Mouse (Mus musculus): Measurements from ENCODE around the gene Fbxl15. TPM values are rescaled to one million over a fixed set of nuclear protein-coding genes. Genes with fewer than 3 reads are reported as not detected.
A peak's percentile ranks its signal among the peaks of the same experiment; 100 is the strongest.

Gene Fbxl15
- polyA plus RNA-seq, 2 experiments = 6.3 to 10.0 TPM

DNA sequence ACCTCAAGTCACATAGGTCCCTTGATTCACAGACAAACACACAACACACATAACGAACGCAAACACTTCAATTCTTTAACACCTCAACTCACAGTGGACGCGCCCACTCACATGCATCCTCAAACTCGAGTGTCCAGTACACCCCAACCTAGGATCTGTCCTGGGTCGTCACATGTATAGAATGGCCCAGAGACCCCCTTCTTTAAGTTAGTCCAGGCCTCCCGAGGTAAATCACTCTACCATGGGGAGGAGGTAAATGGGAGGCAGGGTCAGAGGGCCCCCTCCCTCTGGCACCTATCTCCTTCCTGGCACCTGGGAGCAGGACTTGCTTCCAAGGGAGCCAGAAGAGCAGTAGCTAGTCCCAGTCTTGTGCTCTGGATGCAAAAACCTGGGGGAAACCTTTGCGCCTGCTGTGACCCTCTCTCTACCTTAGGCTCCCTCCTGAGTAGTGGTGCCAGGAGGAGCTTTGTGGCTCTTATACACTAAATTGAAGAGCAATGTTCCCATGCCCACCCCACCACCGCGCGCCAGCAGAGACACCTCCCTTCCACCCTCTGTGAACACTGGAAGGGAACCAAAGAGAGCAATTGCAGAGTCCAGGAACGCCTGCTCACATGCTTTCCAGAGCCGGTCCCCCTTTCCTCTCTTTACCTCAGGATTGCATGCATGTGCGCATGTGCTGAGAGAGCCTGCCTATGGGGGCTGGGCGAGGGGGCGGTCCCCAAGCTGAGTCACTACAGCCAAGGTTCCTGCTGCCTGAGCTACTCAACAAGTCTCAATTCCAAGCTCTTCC is 9.2 kb upstream of the Fbxl15 start:
- H3K27ac ChIP-seq = no peak overlapping the region
- WGBS (ENCODE audit: insufficient replicate concordance) = 9% methylated on average over 16 of the region's 16 CpGs
- no peak for DNase-seq (ENCODE audit: low read depth in 3 of 3, low spot score in 3 of 3)
- H3K9ac ChIP-seq (replicated peaks) = no peak overlapping the region
- no peaks in the 10 kb centered on the region for H3K36me3 ChIP-seq (replicated peaks; ENCODE audit: control insufficient read depth, insufficient read depth, low read depth)
- ATAC-seq (ENCODE audit: insufficient read depth) = no peak
- H3K27me3 ChIP-seq (ENCODE audit: control insufficient read depth, insufficient read depth, low read length) = peaks cover 80% of the 10 kb centered on the region
- H3K4me1 ChIP-seq (replicated peaks; ENCODE audit: control insufficient read depth in 2 of 2, insufficient read depth in 2 of 2, low read length in 1 of 2) = peaks cover 32 to 34% of the 10 kb centered on the region in 2 experiments
- TF ChIP-seq EP300 (IDR thresholded peaks at IDR 0.05; ENCODE audit: low read depth) (no peak), CTCF (IDR thresholded peaks at IDR 0.05; ENCODE audit: low read depth) (no peak)
- H3K4me3 ChIP-seq (ENCODE audit: insufficient read depth in 1 of 2, low read depth in 2 of 2, low read length in 2 of 2) = no peak overlapping the region
- H3K9me3 ChIP-seq (ENCODE audit: control insufficient read depth, low read length) = no peaks in the 10 kb centered on the region
- peak overlapping the region; percentile 24 for H3K4me2 ChIP-seq (ENCODE audit: low read depth)

DNA sequence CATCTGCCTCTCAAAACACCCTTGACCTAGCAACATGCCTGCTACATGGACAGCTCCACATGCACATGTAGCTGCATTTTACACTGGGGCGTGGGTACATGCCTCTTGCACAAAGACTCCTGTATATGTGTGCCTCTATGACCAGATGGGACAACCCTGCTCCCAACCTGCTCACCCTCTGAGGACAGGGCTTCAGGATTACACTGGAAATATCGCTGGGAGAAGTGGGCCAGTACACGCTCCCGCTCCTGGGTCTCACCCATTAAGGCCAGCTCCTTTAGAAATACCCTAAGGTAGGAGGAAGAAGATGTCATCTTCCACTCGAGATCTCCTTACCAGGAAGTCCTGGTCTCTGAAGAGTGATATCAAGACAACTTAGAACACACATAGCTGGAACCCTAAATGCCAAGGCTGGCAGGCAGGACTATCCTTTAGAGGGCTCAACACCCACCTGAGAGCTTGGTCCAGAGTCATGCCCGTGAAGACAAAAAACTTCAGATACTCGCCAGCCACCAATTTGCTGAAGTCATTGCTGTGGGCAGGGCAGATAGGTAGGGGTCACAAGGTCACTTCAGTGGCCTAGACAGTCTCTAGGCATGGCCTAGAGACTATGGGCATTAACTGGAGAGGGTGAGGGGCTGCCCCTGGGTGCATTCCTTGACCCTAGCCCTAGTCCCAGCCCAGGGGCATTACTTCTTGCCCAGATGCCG is 7.8 kb upstream of the Fbxl15 start:
- Histone ChIP-seq H3K4me1 (replicated peaks; ENCODE audit: control insufficient read depth in 2 of 2, insufficient read depth in 2 of 2, low read length in 1 of 2) (peaks cover 18 to 20% of the 10 kb centered on the region in 2 experiments), H3K4me3 (ENCODE audit: insufficient read depth in 1 of 2, low read depth in 2 of 2, low read length in 2 of 2) (no peak overlapping the region), H3K27me3 (ENCODE audit: control insufficient read depth, insufficient read depth, low read length) (peaks cover 94% of the 10 kb centered on the region), H3K9ac (replicated peaks) (no peak overlapping the region), H3K4me2 (ENCODE audit: low read depth) (no peak overlapping the region), H3K27ac (no peak overlapping the region), H3K9me3 (ENCODE audit: control insufficient read depth, low read length) (no peaks in the 10 kb centered on the region), H3K36me3 (replicated peaks; ENCODE audit: control insufficient read depth, insufficient read depth, low read depth) (no peaks in the 10 kb centered on the region)
- TF ChIP-seq EP300 (IDR thresholded peaks at IDR 0.05; ENCODE audit: low read depth) (no peak), CTCF (IDR thresholded peaks at IDR 0.05; ENCODE audit: low read depth) (no peak)
- no peak for DNase-seq (ENCODE audit: low read depth in 3 of 3, low spot score in 3 of 3)
- no peak for ATAC-seq (ENCODE audit: insufficient read depth)
- 56% methylated on average over 8 of the region's 8 CpGs for WGBS (ENCODE audit: insufficient replicate concordance)

DNA sequence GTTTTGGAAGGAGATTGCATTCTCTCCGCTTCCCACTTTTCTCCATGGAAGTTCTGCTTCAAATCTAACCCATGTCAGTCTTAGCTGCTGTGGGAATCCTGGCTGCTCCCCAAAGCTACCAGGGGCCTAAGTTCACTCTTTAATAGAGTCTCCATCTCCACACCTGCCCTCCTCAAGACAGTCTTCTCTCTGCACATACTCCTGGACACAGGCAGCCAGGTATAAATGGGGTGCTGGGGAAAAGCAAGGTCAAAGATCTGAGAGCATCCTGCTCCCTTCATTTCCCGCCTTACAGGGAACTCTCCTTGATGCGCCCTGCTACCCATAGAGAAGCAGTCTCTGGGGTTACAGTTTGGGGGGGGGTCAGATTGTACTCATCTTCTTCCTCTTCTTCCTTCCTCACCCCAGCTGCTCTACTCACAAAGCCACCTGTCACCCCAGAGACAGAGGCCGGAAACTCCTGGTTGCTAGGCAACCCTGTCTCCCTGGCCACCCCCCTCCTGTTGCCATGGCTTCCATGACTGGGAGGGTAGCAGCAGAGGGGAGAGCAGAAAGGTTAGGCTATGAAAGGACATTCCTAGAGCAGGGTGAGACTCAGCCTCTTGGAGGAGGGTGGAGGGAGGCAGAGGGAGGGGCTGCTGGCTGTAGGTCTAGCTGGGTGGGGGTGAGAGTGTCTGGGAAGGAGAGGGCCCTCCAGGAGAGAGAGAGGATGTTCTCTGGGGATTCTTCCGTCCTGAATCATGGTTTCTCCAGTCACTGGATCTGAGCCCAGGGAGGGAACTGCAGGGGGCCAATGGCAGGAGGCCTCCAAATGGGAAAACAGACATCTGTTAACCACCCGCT is 6.7 kb upstream of the Fbxl15 start:
- Histone ChIP-seq H3K4me1 (replicated peaks; ENCODE audit: control insufficient read depth in 2 of 2, insufficient read depth in 2 of 2, low read length in 1 of 2) (peaks cover 7 to 11% of the 10 kb centered on the region in 2 experiments), H3K9ac (replicated peaks) (no peak overlapping the region), H3K27me3 (ENCODE audit: control insufficient read depth, insufficient read depth, low read length) (peaks cover 99% of the 10 kb centered on the region), H3K27ac (no peak overlapping the region), H3K4me2 (ENCODE audit: low read depth) (no peak overlapping the region), H3K4me3 (ENCODE audit: insufficient read depth in 1 of 2, low read depth in 2 of 2, low read length in 2 of 2) (no peak overlapping the region), H3K9me3 (ENCODE audit: control insufficient read depth, low read length) (no peaks in the 10 kb centered on the region), H3K36me3 (replicated peaks; ENCODE audit: control insufficient read depth, insufficient read depth, low read depth) (no peaks in the 10 kb centered on the region)
- ATAC-seq (ENCODE audit: insufficient read depth) (no peak), DNase-seq (ENCODE audit: low read depth in 3 of 3, low spot score in 3 of 3) (no peak)
- WGBS (ENCODE audit: insufficient replicate concordance) = 25% methylated on average over 6 of the region's 6 CpGs
- TF ChIP-seq EP300 (IDR thresholded peaks at IDR 0.05; ENCODE audit: low read depth) (no peak), CTCF (IDR thresholded peaks at IDR 0.05; ENCODE audit: low read depth) (no peak)

DNA sequence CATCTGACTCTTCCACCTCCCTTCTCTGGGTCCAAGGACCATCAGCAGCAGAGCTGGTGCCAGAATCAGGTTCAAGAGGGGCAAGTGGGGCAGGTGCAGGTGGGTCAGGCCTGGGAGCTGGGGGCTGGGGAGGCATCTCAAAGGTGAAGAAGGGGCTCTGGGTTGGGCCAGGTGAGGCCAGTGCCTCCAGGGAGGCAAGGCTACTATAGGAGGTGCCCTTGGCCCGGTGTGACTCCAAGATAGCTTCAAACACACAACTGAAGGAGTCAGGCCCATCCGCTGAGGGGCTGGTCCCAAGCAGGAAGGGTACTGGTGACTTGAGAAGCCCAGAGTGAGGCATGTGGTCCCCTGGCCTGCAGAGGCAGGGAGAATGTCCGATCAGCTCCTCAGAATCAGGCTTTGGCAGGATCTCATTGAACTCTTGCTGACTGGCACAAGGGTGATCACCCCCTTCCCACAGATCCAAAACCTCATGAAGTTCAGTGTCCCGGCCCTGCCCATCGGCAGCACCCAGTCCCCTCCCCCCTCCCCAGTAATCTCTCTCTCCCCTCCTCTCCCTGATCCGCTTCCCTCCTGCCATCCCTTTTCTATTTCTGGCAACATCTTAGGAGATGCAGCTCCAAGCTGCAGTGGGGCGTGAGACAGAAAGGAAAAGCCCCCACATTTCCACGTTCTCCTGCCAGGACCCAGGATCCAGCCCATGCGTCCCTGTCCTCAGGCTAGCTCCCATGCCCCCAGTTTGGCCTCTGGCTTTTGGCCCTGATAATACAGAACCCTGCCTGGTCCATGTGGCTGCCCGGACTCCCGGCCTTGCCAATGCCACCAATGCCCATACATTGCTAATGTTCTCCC is 5.6 kb upstream of the Fbxl15 start:
- Histone ChIP-seq H3K36me3 (replicated peaks; ENCODE audit: control insufficient read depth, insufficient read depth, low read depth) (no peaks in the 10 kb centered on the region), H3K27ac (no peak overlapping the region), H3K27me3 (ENCODE audit: control insufficient read depth, insufficient read depth, low read length) (peaks cover 99% of the 10 kb centered on the region), H3K9me3 (ENCODE audit: control insufficient read depth, low read length) (no peaks in the 10 kb centered on the region), H3K4me2 (ENCODE audit: low read depth) (no peak overlapping the region), H3K4me3 (ENCODE audit: insufficient read depth in 1 of 2, low read depth in 2 of 2, low read length in 2 of 2) (no peak overlapping the region), H3K9ac (replicated peaks) (no peak overlapping the region), H3K4me1 (replicated peaks; ENCODE audit: control insufficient read depth in 2 of 2, insufficient read depth in 2 of 2, low read length in 1 of 2) (peaks cover 4 to 6% of the 10 kb centered on the region in 2 experiments)
- DNase-seq (ENCODE audit: low read depth in 3 of 3, low spot score in 3 of 3) (no peak), ATAC-seq (ENCODE audit: insufficient read depth) (no peak; the same call in 1 of the 2 replicates)
- TF ChIP-seq EP300 (IDR thresholded peaks at IDR 0.05; ENCODE audit: low read depth) (no peak), CTCF (IDR thresholded peaks at IDR 0.05; ENCODE audit: low read depth) (no peak)
- WGBS (ENCODE audit: insufficient replicate concordance) = 44% methylated on average over 11 of the region's 11 CpGs

Data from liver, embryonic 14.5 days (tissue).